Mouse (Mus musculus) midbrain, embryonic 13.5 days (tissue): ENCODE results near the gene Eprs. TPM values are rescaled to one million over a fixed set of nuclear protein-coding genes. Genes with fewer than 3 reads are reported as not detected.
A peak's percentile ranks its signal among the peaks of the same experiment; 100 is the strongest.
"Not testable (repeated sequence)": the region's sequence is repeated elsewhere in the genome, so short reads cannot be mapped to it uniquely, and the experiment has no call there.

Source experiments
- ATAC-seq: fragments of 200-750 bp; cut with Nextera tagmentation; 2 replicates; pipeline ENCODE4 v1.8.0; 2017; ENCODE audit warnings: mild to moderate bottlenecking, moderate TSS enrichment, moderate library complexity
- H3K27ac ChIP-seq: fragments of 300-500 bp; sonication (generic); 2 replicates; pipeline ENCODE4 v1.5.1; 2015; ENCODE audit warnings: inconsistent platforms, mild to moderate bottlenecking, moderate library complexity
- H3K27me3 ChIP-seq: fragments of 300-500 bp; sonication (generic); 2 replicates; pipeline ENCODE4 v1.6.1; 2015; ENCODE audit warnings: mild to moderate bottlenecking, inconsistent platforms
- H3K36me3 ChIP-seq: fragments of 300-500 bp; sonication (generic); 2 replicates; pipeline ENCODE4 v1.6.1; 2015; ENCODE audit warnings: mild to moderate bottlenecking, inconsistent platforms
- H3K4me1 ChIP-seq: fragments of 300-500 bp; sonication (generic); replicated peaks from 2 replicates; pipeline ENCODE4 v1.6.1; 2015; ENCODE audit warnings: inconsistent platforms
- H3K4me2 ChIP-seq: fragments of 300-500 bp; sonication (generic); replicated peaks from 2 replicates; pipeline ENCODE4 v1.6.1; 2015; ENCODE audit warnings: moderate library complexity, mild to moderate bottlenecking, inconsistent platforms
- H3K4me3 ChIP-seq: fragments of 300-500 bp; sonication (generic); replicated peaks from 2 replicates; pipeline ENCODE4 v1.5.1; 2015; ENCODE audit warnings: mild to moderate bottlenecking, inconsistent platforms
- H3K9ac ChIP-seq: fragments of 300-500 bp; sonication (generic); replicated peaks from 2 replicates; pipeline ENCODE4 v1.6.1; 2015; ENCODE audit warnings: mild to moderate bottlenecking, inconsistent platforms
- H3K9me3 ChIP-seq: fragments of 300-500 bp; sonication (generic); 2 replicates; pipeline ENCODE4 v1.6.1; 2016; ENCODE audit warnings: mild to moderate bottlenecking, inconsistent platforms
- WGBS: fragments of 180-500 bp; shearing (Covaris S2); methylation state at CpG from one replicate; pipeline ENCODE4 v1.1.7; 2015; 5-methylcytosine and 5-hydroxymethylcytosine counted together
- polyA plus RNA-seq: library from polyadenylated mRNA; unstranded; fragments of >200 nt; fragmentation: Nextera tagmentation; extraction: Ambion mirVana; gene quantifications from 2 replicates; pipeline ENCODE4 v1.2.1, GENCODE M21; 2015

Eprs gene
- 142 and 144 TPM in 2 replicates for polyA plus RNA-seq

- Histone ChIP-seq H3K36me3 (peaks cover 15% of the 10 kb centered on the region), H3K9ac (peak within 1 kb of the TSS; percentile 87), H3K4me3 (peak within 1 kb of the TSS; percentile 95), H3K27me3 (no peaks in the 10 kb centered on the region), H3K4me1 (peaks cover 30% of the 10 kb centered on the region), H3K27ac (peak within 1 kb of the TSS; percentile 90), H3K9me3 (no peaks in the 10 kb centered on the region), H3K4me2 (peak within 1 kb of the TSS; percentile 78)
- WGBS: under 1% methylated on average over 88 of the region's 92 CpGs
- peak; percentile 97 for ATAC-seq
Measured at GRCm38 (mm10) chr1:185362677-185363520, at the start of gene Eprs. TSS of gene Eprs (plus strand) at chr1:185363044.

- no peaks in the 10 kb centered on the region for H3K4me1 ChIP-seq
- H3K4me2 ChIP-seq: no peak overlapping the region
- peaks cover 74% of the 10 kb centered on the region for H3K36me3 ChIP-seq
- no peak for ATAC-seq
- no peak overlapping the region for H3K4me3 ChIP-seq
- H3K27ac ChIP-seq: no peak overlapping the region
- no peaks in the 10 kb centered on the region for H3K27me3 ChIP-seq
- H3K9ac ChIP-seq: no peak overlapping the region
- WGBS: 92% methylated on average over 4 of the region's 4 CpGs
- no peaks in the 10 kb centered on the region for H3K9me3 ChIP-seq
Measured at GRCm38 (mm10) chr1:185314546-185314945, 48.3 kb upstream of the Eprs start.

- ATAC-seq: no peak
Measured at GRCm38 (mm10) chr1:185315846-185316568, 46.8 kb upstream of the Eprs start.

GRCm38 (mm10) chr1:185327754-185328345 lies 35.0 kb upstream of the Eprs start:
- peak overlapping the region; percentile 73 for H3K4me2 ChIP-seq
- not testable (repeated sequence) for H3K9me3 ChIP-seq, H3K27ac ChIP-seq, H3K9ac ChIP-seq, H3K27me3 ChIP-seq, ATAC-seq
- H3K36me3 ChIP-seq: peaks cover 38% of the 10 kb centered on the region
- H3K4me3 ChIP-seq: peak overlapping the region; percentile 78
- peaks cover 23% of the 10 kb centered on the region for H3K4me1 ChIP-seq
- WGBS: 59% methylated on average over 3 of the region's 3 CpGs

More at GRCm38 (mm10) chr1:185315846-185316568, 46.8 kb upstream of the Eprs start:
- WGBS: 92% methylated on average over 16 of the region's 16 CpGs
- Histone ChIP-seq H3K4me3 (no peak overlapping the region), H3K27me3 (no peaks in the 10 kb centered on the region), H3K4me2 (no peak overlapping the region), H3K27ac (no peak overlapping the region), H3K9me3 (no peaks in the 10 kb centered on the region), H3K36me3 (peaks cover 81% of the 10 kb centered on the region), H3K9ac (no peak overlapping the region), H3K4me1 (no peaks in the 10 kb centered on the region)

GRCm38 (mm10) chr1:185328721-185329610 lies 33.9 kb upstream of the Eprs start, which contains the start of gene Iars2:
TSS of gene Iars2 (minus strand) at chr1:185329396.
- WGBS: under 1% methylated on average over 76 of the region's 76 CpGs
- Histone ChIP-seq H3K4me1 (peaks cover 34% of the 10 kb centered on the region), H3K4me2 (peak within 1 kb of the TSS; percentile 73), H3K36me3 (peaks cover 27% of the 10 kb centered on the region), H3K9me3 (no peaks in the 10 kb centered on the region), H3K27me3 (no peaks in the 10 kb centered on the region), H3K9ac (peak within 1 kb of the TSS; percentile 79), H3K27ac (peak within 1 kb of the TSS; percentile 89), H3K4me3 (peak within 1 kb of the TSS; percentile 78)
- peak; percentile 93 for ATAC-seq

DNA sequence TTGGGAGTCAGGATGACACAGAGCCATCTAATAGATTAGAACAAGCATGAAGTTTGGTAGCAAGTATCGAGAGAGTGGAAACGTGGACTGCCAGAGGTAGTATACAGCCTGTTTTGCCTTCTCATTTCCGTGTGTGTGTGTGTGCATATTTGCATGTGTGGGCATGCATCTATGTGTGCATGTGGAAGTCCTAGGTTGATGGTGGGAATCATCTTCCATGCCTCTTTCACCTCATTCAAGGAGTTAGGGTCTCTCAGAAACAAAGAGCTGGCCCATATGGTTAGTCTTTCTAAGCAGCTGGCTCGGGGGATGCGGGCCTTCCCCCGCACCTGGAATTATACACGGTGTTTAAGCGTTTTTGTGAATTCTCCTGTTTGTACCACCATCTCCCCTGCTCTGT lies 33.0 kb upstream of the Eprs start:
- 92% methylated on average over 8 of the region's 8 CpGs for WGBS
- Histone ChIP-seq H3K4me1 (peaks cover 39% of the 10 kb centered on the region), H3K27me3 (no peaks in the 10 kb centered on the region), H3K36me3 (peaks cover 20% of the 10 kb centered on the region), H3K9me3 (no peaks in the 10 kb centered on the region), H3K4me2 (peak overlapping the region; percentile 73; the same call in 1 of the 2 replicates), H3K27ac (no peak overlapping the region), H3K9ac (no peak overlapping the region), H3K4me3 (no peak overlapping the region)
- ATAC-seq: no peak

DNA sequence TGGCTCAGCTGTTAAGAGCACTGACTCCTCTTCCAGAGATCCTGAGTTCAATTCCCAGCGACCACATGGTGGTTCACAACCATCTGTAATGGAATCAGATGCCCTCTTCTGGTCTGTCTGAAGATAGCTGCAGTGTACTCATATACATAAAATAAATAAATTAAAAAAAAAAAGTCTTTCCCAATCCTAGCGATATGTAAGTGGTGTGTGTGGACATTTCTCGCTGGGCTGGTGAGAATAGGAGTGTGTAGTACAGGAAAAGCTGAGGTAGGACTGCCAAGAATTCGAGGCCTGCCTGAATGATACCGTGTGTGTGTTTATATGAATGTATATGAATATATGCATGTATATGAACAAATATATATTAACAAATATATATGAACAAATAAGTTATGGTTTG lies 31.5 kb upstream of the Eprs start:
- no peak for ATAC-seq
- Histone ChIP-seq H3K27me3 (no peaks in the 10 kb centered on the region), H3K9me3 (no peaks in the 10 kb centered on the region), H3K4me3 (peak overlapping the region; percentile 69), H3K4me2 (peak overlapping the region; percentile 60), H3K27ac (peak overlapping the region; percentile 85; the same call in 1 of the 2 replicates), H3K4me1 (peaks cover 50% of the 10 kb centered on the region), H3K36me3 (peaks cover 9% of the 10 kb centered on the region), H3K9ac (no peak overlapping the region; the same call in 1 of the 2 replicates)
- WGBS: 52% methylated on average over 5 of the region's 5 CpGs

- ATAC-seq: peak; percentile 81
- Histone ChIP-seq H3K4me1 (peaks cover 50% of the 10 kb centered on the region), H3K4me2 (peak within 1 kb of the TSS; percentile 60), H3K4me3 (peak within 1 kb of the TSS; percentile 69), H3K27me3 (no peaks in the 10 kb centered on the region), H3K36me3 (peaks cover 3% of the 10 kb centered on the region), H3K9me3 (no peaks in the 10 kb centered on the region), H3K27ac (peak within 1 kb of the TSS; percentile 85), H3K9ac (peak within 1 kb of the TSS; percentile 82)
- under 1% methylated on average over 32 of the region's 32 CpGs for WGBS
Measured at GRCm38 (mm10) chr1:185331983-185332430, 30.8 kb upstream of the Eprs start, which contains the start of gene Bpnt1. TSS of gene Bpnt1 (plus strand) at chr1:185332149.

DNA sequence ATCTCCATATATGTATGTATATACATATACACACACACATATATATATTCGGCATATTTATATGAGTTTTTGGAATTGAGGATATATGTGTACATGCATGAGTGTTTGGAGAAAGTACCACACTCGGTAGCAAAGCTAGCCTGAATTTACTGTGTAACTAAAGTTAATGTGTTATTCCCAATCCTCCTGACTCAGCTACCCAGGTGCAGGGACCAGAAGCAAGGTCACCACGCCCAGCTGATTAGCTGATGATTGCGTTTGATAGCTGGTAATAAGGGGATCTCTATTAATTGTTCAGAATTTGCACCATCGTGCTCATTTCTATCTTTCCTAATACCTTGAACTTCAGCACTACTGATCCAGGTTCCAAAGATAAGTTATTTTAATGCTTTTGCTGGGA lies 29.2 kb upstream of the Eprs start:
- Histone ChIP-seq H3K4me2 (no peak overlapping the region), H3K4me3 (no peak overlapping the region), H3K27me3 (no peaks in the 10 kb centered on the region), H3K36me3 (peaks cover 4% of the 10 kb centered on the region), H3K27ac (no peak overlapping the region), H3K4me1 (peaks cover 42% of the 10 kb centered on the region), H3K9ac (no peak overlapping the region), H3K9me3 (no peaks in the 10 kb centered on the region)
- WGBS: 94% methylated on average over 5 of the region's 5 CpGs
- no peak for ATAC-seq

GRCm38 (mm10) chr1:185334136-185334535 lies 28.7 kb upstream of the Eprs start:
- peaks cover 41% of the 10 kb centered on the region for H3K4me1 ChIP-seq
- no peak overlapping the region for H3K9ac ChIP-seq
- no peak overlapping the region for H3K27ac ChIP-seq
- H3K4me3 ChIP-seq: no peak overlapping the region
- whole genome bisulfite sequencing: 93% methylated on average over 4 of the region's 4 CpGs
- H3K27me3 ChIP-seq: no peaks in the 10 kb centered on the region
- H3K4me2 ChIP-seq: no peak overlapping the region
- no peak for ATAC-seq
- H3K36me3 ChIP-seq: peaks cover 8% of the 10 kb centered on the region
- H3K9me3 ChIP-seq: no peaks in the 10 kb centered on the region

GRCm38 (mm10) chr1:185335231-185335765 lies 27.5 kb upstream of the Eprs start:
- Histone ChIP-seq H3K4me2 (no peak overlapping the region), H3K4me1 (peaks cover 36% of the 10 kb centered on the region), H3K27me3 (no peaks in the 10 kb centered on the region), H3K9ac (no peak overlapping the region), H3K27ac (no peak overlapping the region), H3K4me3 (no peak overlapping the region), H3K9me3 (no peaks in the 10 kb centered on the region), H3K36me3 (peaks cover 17% of the 10 kb centered on the region)
- 68% methylated on average over 6 of the region's 6 CpGs for WGBS
- no peak for ATAC-seq
